ENCODE assay signal across 10 mouse cellular contexts in genomic region chr5:16937840-16938239, GRCm38 (mm10).
DNase-seq lines count a peak whose midpoint lies in the region; ATAC-seq and TF ChIP-seq lines count a peak whose summit lies in the region.
"Had no signal": no experiment of that assay in that cellular context is flagged by ENCODE, and none has a peak within 500 bp of the region (broad histone marks: within the 10 kb centered on the region; RNA-seq: fewer than 3 reads in every experiment).

No protein-coding gene starts in this region.

- 69% methylated on average over 1 of the region's 1 CpGs for WGBS in hindbrain, embryonic 11.5 days
- 69% methylated on average over 1 of the region's 1 CpGs for WGBS in hindbrain, embryonic 10.5 days

- no peak for ATAC-seq in hindbrain, embryonic 11.5 days (ENCODE audit: low FRiP score)
- ATAC-seq in granulocyte monocyte progenitor cell, adult 5-6 weeks (replicated peaks; ENCODE audit: poor library complexity, severe bottlenecking) = peak; percentile 53

- H3K4me1 ChIP-seq in hindbrain, embryonic 11.5 days (replicated peaks; ENCODE audit: control insufficient read depth, insufficient read depth, low read length) = no peaks in the 10 kb centered on the region
- H3K4me1 ChIP-seq in hindbrain, embryonic 10.5 days (replicated peaks) = no peaks in the 10 kb centered on the region
- H3K4me1 ChIP-seq in E14TG2a.4 (replicated peaks; ENCODE audit: low read depth, low read length) = no peaks in the 10 kb centered on the region
- H3K4me1 ChIP-seq: embryonic facial prominence, embryonic 12.5 days; limb, embryonic 15.5 days had no signal

- no peak overlapping the region for H3K4me3 ChIP-seq in hindbrain, embryonic 11.5 days (ENCODE audit: low read depth, low read length)
- H3K4me3 ChIP-seq in hindbrain, embryonic 10.5 days = no peak overlapping the region
- H3K4me3 ChIP-seq in E14TG2a.4 (replicated peaks; ENCODE audit: low read length) = no peak overlapping the region
- H3K4me3 ChIP-seq: embryonic facial prominence, embryonic 12.5 days; limb, embryonic 15.5 days had no signal

- no peaks in the 10 kb centered on the region for H3K36me3 ChIP-seq in hindbrain, embryonic 11.5 days (ENCODE audit: control insufficient read depth, insufficient read depth, low read length)
- no peaks in the 10 kb centered on the region for H3K36me3 ChIP-seq in hindbrain, embryonic 10.5 days
- H3K36me3 ChIP-seq in E14TG2a.4 (ENCODE audit: insufficient read depth, low read length) = peaks cover 2% of the 10 kb centered on the region; the same call in 1 of the 2 replicates
- H3K36me3 ChIP-seq: embryonic facial prominence, embryonic 12.5 days; limb, embryonic 15.5 days had no signal

- H3K9ac ChIP-seq in hindbrain, embryonic 11.5 days (ENCODE audit: low read depth, low read length) = no peak overlapping the region
- H3K9ac ChIP-seq: embryonic facial prominence, embryonic 12.5 days; limb, embryonic 15.5 days had no signal

- H3K4me2 ChIP-seq in hindbrain, embryonic 11.5 days (replicated peaks; ENCODE audit: low read depth, low read length) = no peak overlapping the region
- H3K4me2 ChIP-seq: embryonic facial prominence, embryonic 12.5 days; limb, embryonic 15.5 days had no signal

- TF ChIP-seq CTCF in E14TG2a.4 (conservative IDR thresholded peaks at IDR 0.05; ENCODE audit: low read length) = peak; percentile 72

- no peaks in the 10 kb centered on the region for H3K27me3 ChIP-seq in hindbrain, embryonic 11.5 days (ENCODE audit: control insufficient read depth, insufficient read depth, low read length)
- H3K27me3 ChIP-seq in hindbrain, embryonic 10.5 days (ENCODE audit: insufficient read depth, poor library complexity, severe bottlenecking) = no peaks in the 10 kb centered on the region
- no peaks in the 10 kb centered on the region for H3K27me3 ChIP-seq in E14TG2a.4 (ENCODE audit: insufficient read depth, low read length)
- H3K27me3 ChIP-seq: embryonic facial prominence, embryonic 12.5 days; limb, embryonic 15.5 days had no signal

- peak; percentile 72 for DNase-seq in hindbrain, embryonic 11.5 days (ENCODE audit: low spot score)
- no peak for DNase-seq in hindbrain, embryonic 10.5 days (ENCODE audit: low spot score)
- peak; percentile 66 for DNase-seq in brain, adult 2 months (ENCODE audit: low read depth, low spot score)
- peak; percentile 5 to 20 for DNase-seq in lung, adult 18-20 months
- peak; percentile 13 for DNase-seq in skeletal muscle tissue, adult 2 months (ENCODE audit: low read depth, low spot score)
- DNase-seq in urinary bladder, postnatal 4 days (ENCODE audit: low spot score in 2 of 2) = no peak

- H3K27ac ChIP-seq in hindbrain, embryonic 11.5 days (ENCODE audit: low read depth, low read length) = no peak overlapping the region
- H3K27ac ChIP-seq in hindbrain, embryonic 10.5 days = no peak overlapping the region
- H3K27ac ChIP-seq: embryonic facial prominence, embryonic 12.5 days; limb, embryonic 15.5 days had no signal

- H3K9me3 ChIP-seq in hindbrain, embryonic 11.5 days (ENCODE audit: control insufficient read depth, low read length) = no peaks in the 10 kb centered on the region
- H3K9me3 ChIP-seq in hindbrain, embryonic 10.5 days = no peaks in the 10 kb centered on the region
- H3K9me3 ChIP-seq in E14TG2a.4 (ENCODE audit: low read length) = peaks cover 25% of the 10 kb centered on the region
- H3K9me3 ChIP-seq: embryonic facial prominence, embryonic 12.5 days had no signal

Comparison
In these comparisons a context has a peak if more than half of its experiments do, and no peak if none do; other contexts are left out.
1. DNase-seq: peak in hindbrain, embryonic 11.5 days (single experiment), brain, adult 2 months (single experiment), lung, adult 18-20 months (2 of 2) and skeletal muscle tissue, adult 2 months (single experiment); none in hindbrain, embryonic 10.5 days (single experiment) and urinary bladder, postnatal 4 days (0 of 2).